Mouse (Mus musculus) lung, postnatal 10 days (tissue): ENCODE results near the gene Bcan.

Source experiments
- DNase-seq: peaks from one replicate; pipeline ENCODE4 v3.0.0; 2021

Gene Bcan

GRCm38 (mm10) chr3:87971489-87972202 is 28.4 kb downstream of the Bcan start:
- DNase-seq: no peak

GRCm38 (mm10) chr3:87970939-87971488 is 29.0 kb downstream of the Bcan start, which contains the start of gene Nes:
Gene Nes (plus strand): TSS chr3:87971078.
- DNase-seq: peak; percentile 93

- peak; percentile 77 for DNase-seq
Observed at GRCm38 (mm10) chr3:87970184-87970938, 29.7 kb downstream of the Bcan start.

- peak; percentile 97 for DNase-seq
Observed at GRCm38 (mm10) chr3:87960586-87961191, 39.3 kb downstream of the Bcan start.

- DNase-seq: no peak
Observed at GRCm38 (mm10) chr3:87960191-87960585, 39.8 kb downstream of the Bcan start.

GRCm38 (mm10) chr3:87959371-87959770 is 40.7 kb downstream of the Bcan start:
- no peak for DNase-seq

GRCm38 (mm10) chr3:87958967-87959366 is 41.1 kb downstream of the Bcan start:
- DNase-seq: no peak

- no peak for DNase-seq
Observed at GRCm38 (mm10) chr3:87958476-87958875, 41.6 kb downstream of the Bcan start.

GRCm38 (mm10) chr3:87958056-87958455 is 42.0 kb downstream of the Bcan start:
- DNase-seq: no peak

- DNase-seq: peak; percentile 68
Observed at GRCm38 (mm10) chr3:87952440-87952839, 47.6 kb downstream of the Bcan start.

- no peak for DNase-seq
Observed at GRCm38 (mm10) chr3:87951946-87952345, 48.1 kb downstream of the Bcan start.

- DNase-seq: no peak
Observed at GRCm38 (mm10) chr3:87949955-87950515, 50.0 kb downstream of the Bcan start.

GRCm38 (mm10) chr3:87949266-87949954 is 50.6 kb downstream of the Bcan start:
- no peak for DNase-seq

GRCm38 (mm10) chr3:87948378-87949265 is 51.4 kb downstream of the Bcan start, which contains the start of gene Crabp2:
Gene Crabp2 (plus strand): TSS chr3:87948666.
- no peak for DNase-seq

- no peak for DNase-seq
Observed at GRCm38 (mm10) chr3:87947811-87948199, 52.2 kb downstream of the Bcan start.

GRCm38 (mm10) chr3:87947056-87947810 is 52.8 kb downstream of the Bcan start:
- DNase-seq: no peak

- no peak for DNase-seq
Observed at GRCm38 (mm10) chr3:87946541-87946860, 53.5 kb downstream of the Bcan start.

- DNase-seq: no peak
Observed at GRCm38 (mm10) chr3:87945781-87946540, 54.1 kb downstream of the Bcan start.

GRCm38 (mm10) chr3:87944838-87945600 is 55.0 kb downstream of the Bcan start:
- DNase-seq: peak; percentile 38
